Mouse (Mus musculus): Measurements from ENCODE around the gene Cwh43. TPM values are rescaled to one million over a fixed set of nuclear protein-coding genes. Genes with fewer than 3 reads are reported as not detected.

Cwh43 gene
- polyA plus RNA-seq, 2 experiments, result not detected

DNA sequence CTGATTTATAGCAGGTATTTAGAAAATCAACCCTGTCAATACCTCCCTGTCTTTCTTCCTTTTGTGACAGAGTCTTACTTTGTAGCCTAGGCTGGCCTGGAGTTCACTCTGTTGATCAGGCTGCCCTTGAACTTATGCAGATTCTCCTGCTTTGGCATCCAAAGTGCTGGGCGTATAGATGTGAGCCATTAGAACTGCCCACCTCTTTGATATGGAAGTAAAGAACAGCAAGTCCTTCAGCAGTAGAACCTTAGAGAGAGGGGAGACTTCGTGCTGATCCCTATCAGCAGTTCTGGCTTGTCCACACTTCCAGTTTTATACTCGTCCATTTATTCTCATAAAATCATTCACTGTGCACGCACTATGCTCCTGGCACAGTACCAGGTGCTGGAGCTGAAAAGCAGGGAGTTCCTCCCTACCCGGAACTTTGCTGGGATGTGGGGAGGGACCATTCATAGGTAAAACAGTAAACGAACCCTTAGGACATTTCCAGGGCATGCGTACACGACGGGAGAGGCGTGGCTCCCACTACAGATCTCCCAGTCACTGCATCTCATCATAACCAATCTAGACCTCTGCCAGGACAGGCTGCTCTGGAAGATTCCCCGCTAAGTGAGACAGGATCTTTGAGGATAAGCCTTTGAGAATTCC, 13.3 kb downstream of the Cwh43 start:
- Histone ChIP-seq H3K4me3 (ENCODE audit: insufficient read depth in 1 of 2, low read depth in 2 of 2, low read length in 2 of 2) (no peak overlapping the region), H3K27ac (no peak overlapping the region), H3K27me3 (ENCODE audit: control insufficient read depth, insufficient read depth, low read length) (no peaks in the 10 kb centered on the region), H3K9me3 (ENCODE audit: control insufficient read depth, low read length) (no peaks in the 10 kb centered on the region), H3K4me2 (ENCODE audit: low read depth) (no peak overlapping the region), H3K4me1 (replicated peaks; ENCODE audit: control insufficient read depth in 2 of 2, insufficient read depth in 2 of 2, low read length in 1 of 2) (no peaks in the 10 kb centered on the region), H3K36me3 (replicated peaks; ENCODE audit: control insufficient read depth, insufficient read depth, low read depth) (no peaks in the 10 kb centered on the region), H3K9ac (replicated peaks) (no peak overlapping the region)
- ATAC-seq (ENCODE audit: insufficient read depth), result no peak
- WGBS (ENCODE audit: insufficient replicate concordance), result 55% methylated on average over 11 of the region's 11 CpGs
- no peak for TF ChIP-seq EP300 (IDR thresholded peaks at IDR 0.05; ENCODE audit: low read depth)
- no peak for TF ChIP-seq CTCF (IDR thresholded peaks at IDR 0.05; ENCODE audit: low read depth)
- no peak for DNase-seq (ENCODE audit: low read depth in 3 of 3, low spot score in 3 of 3)

DNA sequence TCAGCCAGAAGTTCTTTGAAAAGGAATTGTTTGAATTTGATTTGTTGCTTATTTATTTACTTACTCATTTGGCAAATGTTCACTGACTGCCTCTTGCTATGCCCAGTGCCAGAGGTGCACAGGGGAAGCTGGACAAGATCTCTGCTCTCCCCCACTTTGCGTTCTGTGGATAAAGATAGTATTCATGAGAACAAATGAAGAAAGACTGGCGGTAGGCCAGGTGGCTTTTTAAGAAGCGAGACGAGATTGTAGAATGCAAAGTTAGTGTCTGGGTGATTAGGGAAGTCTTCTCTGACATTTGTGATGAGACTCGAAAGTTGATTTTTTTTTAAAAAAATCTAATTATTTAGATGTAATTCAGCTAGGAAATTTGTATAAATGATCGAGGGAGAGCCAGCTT, 20.9 kb downstream of the Cwh43 start:
- Histone ChIP-seq H3K4me1 (replicated peaks; ENCODE audit: control insufficient read depth in 2 of 2, insufficient read depth in 2 of 2, low read length in 1 of 2) (no peaks in the 10 kb centered on the region), H3K27ac (no peak overlapping the region), H3K9ac (replicated peaks) (no peak overlapping the region), H3K27me3 (ENCODE audit: control insufficient read depth, insufficient read depth, low read length) (no peaks in the 10 kb centered on the region), H3K4me2 (ENCODE audit: low read depth) (no peak overlapping the region), H3K36me3 (replicated peaks; ENCODE audit: control insufficient read depth, insufficient read depth, low read depth) (no peaks in the 10 kb centered on the region), H3K4me3 (ENCODE audit: insufficient read depth in 1 of 2, low read depth in 2 of 2, low read length in 2 of 2) (no peak overlapping the region), H3K9me3 (ENCODE audit: control insufficient read depth, low read length) (no peaks in the 10 kb centered on the region)
- 47% methylated on average over 6 of the region's 6 CpGs for WGBS (ENCODE audit: insufficient replicate concordance)
- TF ChIP-seq CTCF (IDR thresholded peaks at IDR 0.05; ENCODE audit: low read depth) (no peak), EP300 (IDR thresholded peaks at IDR 0.05; ENCODE audit: low read depth) (no peak)
- DNase-seq (ENCODE audit: low read depth in 3 of 3, low spot score in 3 of 3) (no peak), ATAC-seq (ENCODE audit: insufficient read depth) (no peak)

DNA sequence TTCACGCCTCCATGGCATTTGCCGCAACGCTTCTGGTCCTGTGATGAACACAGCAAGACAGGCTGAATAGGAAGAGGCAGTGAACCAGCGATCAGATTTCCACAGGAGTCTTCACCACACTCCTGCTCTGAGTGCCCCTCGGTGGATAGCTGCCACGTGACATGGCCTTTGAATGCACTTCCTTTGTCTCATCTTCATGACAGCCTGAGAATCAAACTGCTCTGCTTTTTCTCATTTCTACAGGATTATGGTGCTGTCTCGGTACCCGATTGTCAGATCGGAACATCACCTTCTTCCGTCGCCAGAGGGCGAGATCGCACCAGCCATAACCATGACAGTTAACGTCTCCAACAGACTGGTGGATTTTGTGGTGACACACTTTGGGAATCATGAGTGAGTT, 25.7 kb downstream of the Cwh43 start:
- DNase-seq (ENCODE audit: low read depth in 3 of 3, low spot score in 3 of 3) (peak in 1 of 3 experiments; percentile 3), ATAC-seq (ENCODE audit: insufficient read depth) (no peak)
- Histone ChIP-seq H3K36me3 (replicated peaks; ENCODE audit: control insufficient read depth, insufficient read depth, low read depth) (no peaks in the 10 kb centered on the region), H3K4me1 (replicated peaks; ENCODE audit: control insufficient read depth in 2 of 2, insufficient read depth in 2 of 2, low read length in 1 of 2) (no peaks in the 10 kb centered on the region), H3K9ac (replicated peaks) (no peak overlapping the region), H3K4me2 (ENCODE audit: low read depth) (no peak overlapping the region), H3K27ac (no peak overlapping the region), H3K9me3 (ENCODE audit: control insufficient read depth, low read length) (no peaks in the 10 kb centered on the region), H3K27me3 (ENCODE audit: control insufficient read depth, insufficient read depth, low read length) (no peaks in the 10 kb centered on the region), H3K4me3 (ENCODE audit: insufficient read depth in 1 of 2, low read depth in 2 of 2, low read length in 2 of 2) (no peak overlapping the region)
- 24% methylated on average over 14 of the region's 14 CpGs for WGBS (ENCODE audit: insufficient replicate concordance)
- TF ChIP-seq EP300 (IDR thresholded peaks at IDR 0.05; ENCODE audit: low read depth) (no peak), CTCF (IDR thresholded peaks at IDR 0.05; ENCODE audit: low read depth) (peak; percentile 74)

DNA sequence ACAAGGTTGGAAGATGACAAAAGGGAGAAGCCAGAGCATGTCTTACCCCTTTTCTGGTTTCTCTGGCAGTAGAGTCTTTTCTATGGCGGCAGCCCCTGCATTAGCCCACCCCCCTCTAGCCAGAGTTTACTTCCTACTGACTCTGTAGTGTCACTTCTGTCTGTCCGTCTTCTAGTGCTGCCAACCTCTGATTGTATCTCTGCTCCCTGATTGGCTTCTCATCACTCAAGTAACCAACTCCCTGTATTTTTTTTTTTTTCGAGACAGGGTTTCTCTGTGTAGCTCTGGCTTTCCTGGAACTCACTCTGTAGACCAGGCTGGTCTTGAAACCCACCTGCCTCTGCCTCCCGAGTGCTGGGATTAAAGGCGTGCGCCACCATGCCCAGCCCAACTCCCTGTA, 26.9 kb downstream of the Cwh43 start:
- no peaks in the 10 kb centered on the region for H3K4me1 ChIP-seq (replicated peaks; ENCODE audit: control insufficient read depth in 2 of 2, insufficient read depth in 2 of 2, low read length in 1 of 2)
- no peaks in the 10 kb centered on the region for H3K9me3 ChIP-seq (ENCODE audit: control insufficient read depth, low read length)
- DNase-seq (ENCODE audit: low read depth in 3 of 3, low spot score in 3 of 3), result no peak
- H3K9ac ChIP-seq (replicated peaks), result no peak overlapping the region
- no peaks in the 10 kb centered on the region for H3K36me3 ChIP-seq (replicated peaks; ENCODE audit: control insufficient read depth, insufficient read depth, low read depth)
- no peak for ATAC-seq (ENCODE audit: insufficient read depth)
- TF ChIP-seq EP300 (IDR thresholded peaks at IDR 0.05; ENCODE audit: low read depth) (no peak), CTCF (IDR thresholded peaks at IDR 0.05; ENCODE audit: low read depth) (no peak)
- no peaks in the 10 kb centered on the region for H3K27me3 ChIP-seq (ENCODE audit: control insufficient read depth, insufficient read depth, low read length)
- no peak overlapping the region for H3K4me3 ChIP-seq (ENCODE audit: insufficient read depth in 1 of 2, low read depth in 2 of 2, low read length in 2 of 2)
- H3K4me2 ChIP-seq (ENCODE audit: low read depth), result no peak overlapping the region
- no peak overlapping the region for H3K27ac ChIP-seq
- 53% methylated on average over 6 of the region's 6 CpGs for WGBS (ENCODE audit: insufficient replicate concordance)

DNA sequence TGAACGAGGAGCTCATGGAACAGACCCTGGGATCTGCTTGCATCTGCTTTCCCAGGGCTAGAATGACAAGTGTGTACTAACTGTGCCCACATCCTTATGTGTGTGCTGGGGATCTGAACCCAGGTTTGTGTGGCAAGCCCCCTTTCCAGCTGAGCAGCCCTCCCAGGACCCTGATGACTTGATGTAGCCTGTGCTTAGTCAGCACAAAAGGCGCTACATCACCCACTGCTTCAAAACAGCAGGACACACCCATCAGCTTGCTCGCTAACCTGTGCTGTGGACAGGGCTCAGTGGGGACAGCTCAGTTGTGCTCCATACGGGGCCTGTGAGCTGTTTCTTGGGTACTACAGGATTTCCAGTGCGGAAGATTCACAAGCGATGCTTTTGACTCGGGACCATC, 28.9 kb downstream of the Cwh43 start:
- 55% methylated on average over 7 of the region's 7 CpGs for WGBS (ENCODE audit: insufficient replicate concordance)

More for the DNA sequence above, 28.9 kb downstream of the Cwh43 start:
- Histone ChIP-seq H3K27me3 (ENCODE audit: control insufficient read depth, insufficient read depth, low read length) (no peaks in the 10 kb centered on the region), H3K9ac (replicated peaks) (no peak overlapping the region), H3K4me1 (replicated peaks; ENCODE audit: control insufficient read depth in 2 of 2, insufficient read depth in 2 of 2, low read length in 1 of 2) (no peaks in the 10 kb centered on the region), H3K9me3 (ENCODE audit: control insufficient read depth, low read length) (no peaks in the 10 kb centered on the region), H3K27ac (no peak overlapping the region), H3K36me3 (replicated peaks; ENCODE audit: control insufficient read depth, insufficient read depth, low read depth) (no peaks in the 10 kb centered on the region), H3K4me2 (ENCODE audit: low read depth) (no peak overlapping the region), H3K4me3 (ENCODE audit: insufficient read depth in 1 of 2, low read depth in 2 of 2, low read length in 2 of 2) (no peak overlapping the region)
- DNase-seq (ENCODE audit: low read depth in 3 of 3, low spot score in 3 of 3) (no peak), ATAC-seq (ENCODE audit: insufficient read depth) (no peak)
- TF ChIP-seq CTCF (IDR thresholded peaks at IDR 0.05; ENCODE audit: low read depth) (no peak), EP300 (IDR thresholded peaks at IDR 0.05; ENCODE audit: low read depth) (no peak)
